Mouse (Mus musculus) ES-Bruce4 (cell line): ENCODE measurements at regions not wholly inside any gene's neighbourhood (a gene's known extent, or its start where the extent isn't known, plus 50 kb on each side); places are given as distances from the start of the nearest gene placed in this dataset.

Experiments
- H3K27ac ChIP-seq: 2 replicates; pipeline ENCODE4 v1.5.1; 2012; ENCODE audit warnings: low read length, inconsistent platforms; ENCODE audit not compliant: insufficient read depth
- H3K27me3 ChIP-seq: 2 replicates; pipeline ENCODE4 v1.6.1; 2012; ENCODE audit warnings: mild to moderate bottlenecking, low read length, inconsistent platforms; ENCODE audit not compliant: control insufficient read depth, poor library complexity, insufficient read depth, severe bottlenecking
- H3K36me3 ChIP-seq: 2 replicates; pipeline ENCODE4 v1.6.1; 2012; ENCODE audit warnings: inconsistent platforms, mild to moderate bottlenecking, low read length, moderate library complexity; ENCODE audit not compliant: control insufficient read depth, poor library complexity, insufficient read depth, severe bottlenecking
- H3K4me1 ChIP-seq: one replicate; pipeline ENCODE4 v1.8.1; 2011; ENCODE audit warnings: low read length; ENCODE audit not compliant: control insufficient read depth, insufficient read depth
- H3K4me3 ChIP-seq: 2 replicates; pipeline ENCODE4 v1.5.1; 2011; ENCODE audit warnings: low read depth, mild to moderate bottlenecking, low read length
- H3K9ac ChIP-seq: 2 replicates; pipeline ENCODE4 v1.6.1; 2012; ENCODE audit warnings: low read depth, mild to moderate bottlenecking, inconsistent platforms; ENCODE audit not compliant: poor library complexity, severe bottlenecking
- H3K9me3 ChIP-seq: replicated peaks from 2 replicates; pipeline ENCODE4 v1.6.1; 2012; ENCODE audit warnings: mild to moderate bottlenecking, low read length, inconsistent platforms; ENCODE audit not compliant: control insufficient read depth, poor library complexity, insufficient read depth, severe bottlenecking
- CTCF ChIP-seq: IDR thresholded peaks from one replicate; pipeline ENCODE4 v1.8.1; 2011; ENCODE audit warnings: low read depth, low read length
- EP300 ChIP-seq: IDR thresholded peaks from 2 replicates; pipeline ENCODE4 v1.6.1; 2011; ENCODE audit warnings: low read depth, low read length; ENCODE audit not compliant: insufficient read depth
- POLR2A ChIP-seq: IDR thresholded peaks from one replicate; pipeline ENCODE4 v1.8.1; 2011; ENCODE audit warnings: low read length; ENCODE audit not compliant: insufficient read depth

DNA sequence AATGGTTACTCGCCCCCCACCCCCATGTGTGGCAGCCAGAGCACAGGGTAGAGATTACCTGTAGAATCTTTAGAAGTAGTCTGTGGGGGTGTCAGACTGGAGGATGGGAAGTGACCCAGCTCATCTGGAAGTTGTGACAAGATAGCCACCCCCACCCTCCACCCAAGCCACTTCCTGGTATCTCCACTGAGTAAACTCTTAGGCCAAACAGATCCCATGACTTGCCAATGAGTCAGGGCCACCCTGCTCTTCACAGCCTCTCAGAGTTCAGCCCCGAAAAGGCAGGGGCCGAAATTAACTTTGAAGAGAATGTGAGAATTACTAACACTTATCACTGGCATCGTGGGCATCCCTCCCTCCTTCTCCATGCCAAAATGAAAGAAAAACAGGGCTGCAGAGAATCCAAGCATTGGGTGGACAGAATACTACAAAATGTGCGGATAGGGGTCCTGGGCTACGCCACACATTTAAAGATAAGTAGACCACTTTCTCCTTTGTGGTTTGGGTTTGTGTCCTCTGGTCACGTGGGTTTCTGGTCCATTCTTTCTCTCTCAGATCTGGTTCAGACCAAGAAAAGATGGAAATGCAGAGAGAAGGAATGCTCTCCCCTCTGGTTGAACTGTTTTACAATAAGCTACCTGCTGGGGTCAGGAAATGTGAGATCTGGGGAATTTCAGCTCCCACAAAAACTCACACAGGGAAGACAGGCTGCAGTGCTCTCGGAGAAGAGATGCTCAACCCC, 250.6 kb downstream of the Sox9 start:
- Histone ChIP-seq H3K36me3 (no peaks in the 10 kb centered on the region), H3K9me3 (no peaks in the 10 kb centered on the region), H3K4me1 (no peaks in the 10 kb centered on the region), H3K27ac (no peak overlapping the region), H3K9ac (no peak overlapping the region), H3K4me3 (no peak overlapping the region), H3K27me3 (no peaks in the 10 kb centered on the region)
- TF ChIP-seq CTCF (no peak), POLR2A (no peak), EP300 (no peak)

DNA sequence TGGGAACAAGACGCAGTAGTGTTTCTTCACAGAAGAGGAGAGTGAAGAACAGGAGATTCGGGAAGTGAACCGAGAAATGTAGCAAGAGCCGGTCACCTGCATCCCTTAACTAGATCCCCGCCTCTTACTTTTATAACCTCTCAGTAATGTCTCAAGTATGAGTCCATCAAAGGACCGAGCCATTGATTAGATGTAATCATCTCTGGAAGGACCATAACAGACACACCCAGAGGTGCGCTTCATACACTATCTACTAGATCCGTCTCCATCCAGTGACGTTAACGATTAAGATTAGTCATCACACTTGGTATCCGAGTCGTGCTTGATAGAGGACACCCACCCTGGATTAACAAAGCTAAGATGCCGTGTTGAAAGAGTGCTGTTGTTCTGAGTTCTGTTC, 252.9 kb downstream of the Sox9 start:
- TF ChIP-seq POLR2A, result no peak
- no peak for TF ChIP-seq EP300
- TF ChIP-seq CTCF, result no peak
- H3K9ac ChIP-seq, result no peak overlapping the region
- no peaks in the 10 kb centered on the region for H3K4me1 ChIP-seq
- no peaks in the 10 kb centered on the region for H3K27me3 ChIP-seq
- no peak overlapping the region for H3K4me3 ChIP-seq
- no peak overlapping the region for H3K27ac ChIP-seq
- no peaks in the 10 kb centered on the region for H3K36me3 ChIP-seq
- H3K9me3 ChIP-seq, result no peaks in the 10 kb centered on the region

GRCm38 (mm10) chr11:113037736-113038135, 255.7 kb downstream of the Sox9 start:
- H3K9me3 ChIP-seq, result no peaks in the 10 kb centered on the region
- H3K9ac ChIP-seq, result no peak overlapping the region
- no peaks in the 10 kb centered on the region for H3K36me3 ChIP-seq
- no peak overlapping the region for H3K4me3 ChIP-seq
- no peak for TF ChIP-seq EP300
- no peak for TF ChIP-seq POLR2A
- no peak for TF ChIP-seq CTCF
- no peak overlapping the region for H3K27ac ChIP-seq
- no peaks in the 10 kb centered on the region for H3K4me1 ChIP-seq
- H3K27me3 ChIP-seq, result no peaks in the 10 kb centered on the region

- Histone ChIP-seq H3K4me3 (no peak overlapping the region), H3K27ac (no peak overlapping the region), H3K9me3 (no peaks in the 10 kb centered on the region), H3K36me3 (no peaks in the 10 kb centered on the region), H3K27me3 (no peaks in the 10 kb centered on the region), H3K4me1 (no peaks in the 10 kb centered on the region), H3K9ac (no peak overlapping the region)
- TF ChIP-seq POLR2A (no peak), CTCF (no peak), EP300 (no peak)
These were observed 260.7 kb downstream of the Sox9 start for GRCm38 (mm10) chr11:113042710-113043109.

DNA sequence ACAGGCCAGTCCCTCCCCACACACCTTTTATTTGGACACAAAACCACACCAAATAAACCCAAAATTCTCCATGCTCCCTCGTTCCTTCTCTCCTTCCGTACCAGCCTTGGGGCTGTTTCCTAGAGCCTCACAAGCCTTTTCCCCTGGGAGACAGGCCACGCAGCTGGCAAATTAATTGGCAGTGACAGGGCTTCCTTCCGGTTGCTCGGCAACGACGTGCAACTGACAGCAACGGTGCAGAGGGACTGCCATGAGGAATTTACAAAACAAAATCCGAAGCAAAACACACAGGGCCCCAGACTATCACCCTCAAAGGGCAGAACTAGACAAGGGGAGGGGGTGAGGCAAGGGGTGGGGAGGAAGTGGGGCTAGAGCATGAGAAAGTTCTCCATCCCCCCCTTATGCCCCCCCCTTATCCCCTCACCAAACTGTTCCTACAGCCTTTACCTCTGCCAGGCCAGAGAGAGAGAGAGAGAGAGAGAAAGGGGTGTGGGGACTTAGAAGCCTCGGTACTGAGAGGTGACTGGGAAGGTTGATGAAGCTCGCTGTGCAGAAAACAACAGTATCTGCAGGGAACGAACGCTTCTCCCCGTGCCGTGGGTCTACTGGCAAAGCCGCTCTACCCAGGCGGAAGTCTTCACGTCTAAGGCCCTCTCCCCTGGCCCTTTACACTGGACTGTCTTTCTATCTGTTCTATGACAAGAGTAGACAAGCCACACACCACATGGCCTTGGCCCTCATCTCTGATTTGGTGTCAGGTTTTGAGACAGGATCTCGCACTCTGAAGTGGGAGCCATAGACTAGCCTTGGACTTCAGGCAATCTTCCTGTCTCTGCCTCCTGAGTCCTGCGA, 264.4 kb downstream of the Sox9 start:
- H3K4me1 ChIP-seq, result no peaks in the 10 kb centered on the region
- no peaks in the 10 kb centered on the region for H3K9me3 ChIP-seq
- H3K27ac ChIP-seq, result no peak overlapping the region
- H3K4me3 ChIP-seq, result no peak overlapping the region
- H3K27me3 ChIP-seq, result no peaks in the 10 kb centered on the region
- H3K36me3 ChIP-seq, result no peaks in the 10 kb centered on the region
- H3K9ac ChIP-seq, result no peak overlapping the region
- no peak for TF ChIP-seq CTCF
- TF ChIP-seq POLR2A, result no peak
- no peak for TF ChIP-seq EP300

GRCm38 (mm10) chr11:113048158-113048557, 266.1 kb downstream of the Sox9 start:
- TF ChIP-seq POLR2A (no peak), CTCF (no peak)
- H3K27me3 ChIP-seq, result no peaks in the 10 kb centered on the region
- H3K9me3 ChIP-seq, result no peaks in the 10 kb centered on the region
- H3K4me3 ChIP-seq, result no peak overlapping the region
- H3K36me3 ChIP-seq, result no peaks in the 10 kb centered on the region
- H3K9ac ChIP-seq, result no peak overlapping the region
- H3K4me1 ChIP-seq, result no peaks in the 10 kb centered on the region
- H3K27ac ChIP-seq, result no peak overlapping the region
